Mouse (Mus musculus): ENCODE measurements at regions not wholly inside any gene's neighbourhood (a gene's known extent, or its start where the extent isn't known, plus 50 kb on each side); places are given as distances from the start of the nearest gene placed in this dataset.

GRCm38 (mm10) chr13:75461273-75461672 lies 245.3 kb upstream of the Ell2 start:
- no peak for TF ChIP-seq GATA1 (IDR thresholded peaks at IDR 0.05; ENCODE audit: borderline replicate concordance, low read length)
- no peak for TF ChIP-seq FLI1 (IDR thresholded peaks at IDR 0.05; ENCODE audit: low read length)

All from megakaryocyte, embryonic 14.5 days (primary cell).